Mouse (Mus musculus) ES-Bruce4 (cell line): ENCODE results near the gene Fmo6. TPM values are rescaled to one million over a fixed set of nuclear protein-coding genes. Genes with fewer than 3 reads are reported as not detected.

Experiments used
- H3K27ac ChIP-seq: 2 replicates; pipeline ENCODE4 v1.5.1; 2012; ENCODE audit warnings: low read length, inconsistent platforms; ENCODE audit not compliant: insufficient read depth
- H3K27me3 ChIP-seq: 2 replicates; pipeline ENCODE4 v1.6.1; 2012; ENCODE audit warnings: mild to moderate bottlenecking, low read length, inconsistent platforms; ENCODE audit not compliant: control insufficient read depth, poor library complexity, insufficient read depth, severe bottlenecking
- H3K36me3 ChIP-seq: 2 replicates; pipeline ENCODE4 v1.6.1; 2012; ENCODE audit warnings: inconsistent platforms, mild to moderate bottlenecking, low read length, moderate library complexity; ENCODE audit not compliant: control insufficient read depth, poor library complexity, insufficient read depth, severe bottlenecking
- H3K4me1 ChIP-seq: one replicate; pipeline ENCODE4 v1.8.1; 2011; ENCODE audit warnings: low read length; ENCODE audit not compliant: control insufficient read depth, insufficient read depth
- H3K4me3 ChIP-seq: 2 replicates; pipeline ENCODE4 v1.5.1; 2011; ENCODE audit warnings: low read depth, mild to moderate bottlenecking, low read length
- H3K9ac ChIP-seq: 2 replicates; pipeline ENCODE4 v1.6.1; 2012; ENCODE audit warnings: low read depth, mild to moderate bottlenecking, inconsistent platforms; ENCODE audit not compliant: poor library complexity, severe bottlenecking
- H3K9me3 ChIP-seq: replicated peaks from 2 replicates; pipeline ENCODE4 v1.6.1; 2012; ENCODE audit warnings: mild to moderate bottlenecking, low read length, inconsistent platforms; ENCODE audit not compliant: control insufficient read depth, poor library complexity, insufficient read depth, severe bottlenecking
- CTCF ChIP-seq: IDR thresholded peaks from one replicate; pipeline ENCODE4 v1.8.1; 2011; ENCODE audit warnings: low read depth, low read length
- EP300 ChIP-seq: IDR thresholded peaks from 2 replicates; pipeline ENCODE4 v1.6.1; 2011; ENCODE audit warnings: low read depth, low read length; ENCODE audit not compliant: insufficient read depth
- POLR2A ChIP-seq: IDR thresholded peaks from one replicate; pipeline ENCODE4 v1.8.1; 2011; ENCODE audit warnings: low read length; ENCODE audit not compliant: insufficient read depth
- polyA plus RNA-seq: library from polyadenylated mRNA; stranded (reverse); fragments of >200 nt; gene quantifications from 2 replicates; pipeline ENCODE4 v1.2.4, GENCODE M21; 2011; ENCODE audit warnings: low read depth; ENCODE audit not compliant: missing spikeins, insufficient read depth, insufficient read length

The Fmo6 gene
- polyA plus RNA-seq, 1 experiment, result not detected

DNA sequence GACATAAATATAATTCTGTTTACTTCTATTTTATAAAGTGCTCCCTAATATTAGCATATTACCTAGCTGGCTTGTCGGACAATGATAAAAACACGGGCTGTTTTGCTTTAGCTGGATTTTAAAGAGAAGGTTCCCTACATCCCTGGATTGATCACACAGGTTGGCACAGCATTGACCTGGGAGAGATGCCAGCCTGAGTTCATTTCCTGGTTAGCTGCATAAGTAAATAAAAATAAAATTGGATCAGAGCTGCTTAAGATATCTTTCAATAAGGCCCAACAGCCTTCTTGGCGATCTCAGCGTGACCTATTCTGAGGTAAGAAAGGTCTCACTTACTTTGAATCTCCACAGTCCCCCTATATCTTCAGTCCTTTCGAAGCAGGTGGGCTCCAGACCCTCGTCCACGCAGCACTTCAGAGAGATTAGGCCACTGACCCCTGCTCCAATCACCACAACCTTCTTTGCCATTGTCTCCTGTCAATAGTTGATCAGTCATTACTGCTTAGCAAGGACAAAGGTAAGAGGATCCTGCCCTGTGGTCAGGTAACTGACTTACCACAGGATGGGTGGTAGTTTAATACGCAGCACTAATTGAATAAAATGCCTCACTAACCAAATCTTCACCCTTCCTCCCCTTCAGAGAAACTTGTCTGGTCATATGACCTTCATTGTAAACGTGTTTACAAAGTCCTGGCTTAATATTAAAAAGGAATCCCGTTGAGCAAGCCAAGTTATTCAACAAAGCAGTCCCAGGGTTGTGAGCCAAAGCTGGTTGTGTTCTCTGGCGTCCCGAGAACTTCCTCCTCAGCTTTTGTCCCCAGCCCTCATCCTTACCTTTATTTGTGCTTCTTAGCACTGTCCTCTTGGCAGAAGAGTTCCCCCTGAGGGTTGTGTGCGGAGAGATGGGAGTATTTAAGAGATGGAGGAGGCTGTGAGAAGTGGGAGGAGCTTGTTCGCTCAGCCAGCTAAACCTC is 39.2 kb downstream of the Fmo6 start, which contains the start of gene Fmo2:
Gene Fmo2, minus strand, starts transcription at position 889 of the 974 bp plus-strand sequence.
- H3K4me3 ChIP-seq, result no peak within 1 kb of the TSS
- H3K36me3 ChIP-seq, result no peaks in the 10 kb centered on the region
- no peak within 1 kb of the TSS for H3K9ac ChIP-seq
- H3K4me1 ChIP-seq, result no peaks in the 10 kb centered on the region
- no peak for TF ChIP-seq EP300
- no peak for TF ChIP-seq CTCF
- no peak for TF ChIP-seq POLR2A
- no peak within 1 kb of the TSS for H3K27ac ChIP-seq
- H3K9me3 ChIP-seq, result no peaks in the 10 kb centered on the region
- H3K27me3 ChIP-seq, result no peaks in the 10 kb centered on the region

DNA sequence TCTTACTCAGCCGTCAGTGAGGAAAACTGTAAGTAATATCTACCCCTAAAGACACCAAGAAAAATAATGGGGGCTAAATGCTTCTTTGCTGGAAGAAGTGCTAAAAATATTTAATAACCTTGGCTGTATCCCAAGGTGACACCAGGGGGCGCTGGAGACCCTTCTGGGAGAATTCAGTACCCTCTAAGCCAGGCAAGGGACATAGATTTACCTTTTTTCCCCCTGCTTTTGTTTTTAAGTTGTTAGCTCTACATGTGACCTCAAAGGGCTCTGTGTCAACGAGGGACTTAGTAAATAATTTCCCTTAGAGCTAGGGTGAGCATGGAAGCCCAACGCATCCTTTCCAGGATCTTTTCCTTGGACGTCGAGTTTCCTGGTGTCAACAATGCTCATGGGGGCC is 41.4 kb downstream of the Fmo6 start:
- Histone ChIP-seq H3K27me3 (no peaks in the 10 kb centered on the region), H3K9ac (no peak overlapping the region), H3K9me3 (no peaks in the 10 kb centered on the region), H3K4me3 (no peak overlapping the region), H3K4me1 (no peaks in the 10 kb centered on the region), H3K27ac (no peak overlapping the region), H3K36me3 (no peaks in the 10 kb centered on the region)
- TF ChIP-seq POLR2A (no peak), CTCF (peak; percentile 50)

DNA sequence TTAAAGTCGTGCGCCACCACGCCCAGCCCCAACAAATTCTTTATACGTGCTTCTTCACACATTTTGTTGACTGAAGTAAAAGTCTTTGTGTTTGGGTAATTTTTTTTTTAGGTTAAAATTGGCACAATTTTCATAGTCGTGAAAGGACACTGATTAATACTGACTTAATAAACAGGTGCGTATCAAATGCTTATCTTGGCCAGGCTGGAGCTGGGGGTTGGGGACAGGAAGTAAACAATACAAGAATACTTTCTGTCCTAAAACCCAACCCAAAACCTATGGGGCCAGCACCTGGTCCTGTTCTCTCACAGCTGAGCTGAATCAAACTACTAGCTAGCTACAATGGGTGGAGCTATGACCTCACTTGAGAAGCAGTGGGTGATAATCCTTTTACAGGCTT is 44.3 kb downstream of the Fmo6 start:
- Histone ChIP-seq H3K36me3 (no peaks in the 10 kb centered on the region), H3K27me3 (no peaks in the 10 kb centered on the region), H3K27ac (no peak overlapping the region), H3K9me3 (no peaks in the 10 kb centered on the region), H3K4me3 (no peak overlapping the region), H3K4me1 (no peaks in the 10 kb centered on the region), H3K9ac (no peak overlapping the region)
- TF ChIP-seq EP300, result no peak
- no peak for TF ChIP-seq CTCF
- no peak for TF ChIP-seq POLR2A

DNA sequence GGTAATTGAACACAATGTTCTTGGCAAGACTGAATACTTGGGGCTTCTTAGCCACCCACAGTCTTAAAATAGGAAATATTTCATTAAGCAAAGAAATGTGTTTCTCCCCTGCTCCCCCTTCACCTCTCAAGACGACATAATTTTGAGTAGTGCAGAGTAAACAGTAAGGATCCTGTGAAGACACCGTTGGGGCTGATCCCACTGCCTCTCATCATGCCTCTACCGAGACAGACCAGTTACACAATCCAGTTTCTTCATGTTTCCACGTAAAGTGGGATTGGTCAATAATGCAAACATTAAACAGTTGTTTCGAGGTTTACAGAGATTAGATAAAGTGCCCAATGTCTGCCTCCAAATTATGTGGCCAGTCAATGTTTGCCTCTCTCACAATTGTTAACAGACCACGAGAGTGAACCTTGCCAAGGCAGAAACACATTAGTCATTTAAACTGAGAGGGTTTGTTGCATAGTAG is 45.3 kb downstream of the Fmo6 start:
- Histone ChIP-seq H3K36me3 (no peaks in the 10 kb centered on the region), H3K27me3 (no peaks in the 10 kb centered on the region), H3K9ac (no peak overlapping the region), H3K4me3 (no peak overlapping the region), H3K4me1 (no peaks in the 10 kb centered on the region), H3K9me3 (no peaks in the 10 kb centered on the region), H3K27ac (no peak overlapping the region)
- TF ChIP-seq CTCF, result no peak
- no peak for TF ChIP-seq EP300
- no peak for TF ChIP-seq POLR2A

DNA sequence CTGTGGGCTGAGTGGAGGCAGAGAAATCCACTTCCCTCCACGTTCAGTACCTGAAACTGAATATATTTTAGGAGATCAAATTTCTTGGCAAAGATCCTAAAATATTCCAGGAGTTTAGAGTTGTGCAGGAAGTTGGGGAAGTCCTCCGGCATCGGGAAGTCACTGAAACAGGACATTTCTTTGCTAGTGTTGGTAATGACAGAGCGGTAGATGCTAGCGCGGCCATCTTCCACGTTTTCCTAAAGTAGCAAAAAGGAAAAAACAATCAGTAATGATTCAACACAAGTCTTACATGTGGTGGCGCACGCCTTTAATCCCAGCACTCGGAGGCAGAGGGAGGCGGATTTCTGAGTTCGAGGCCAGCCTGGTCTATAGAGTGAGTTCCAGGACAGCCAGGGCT is 48.7 kb downstream of the Fmo6 start:
- no peaks in the 10 kb centered on the region for H3K27me3 ChIP-seq
- no peak for TF ChIP-seq CTCF
- no peak for TF ChIP-seq POLR2A
- TF ChIP-seq EP300, result no peak
- H3K9ac ChIP-seq, result no peak overlapping the region
- H3K4me1 ChIP-seq, result no peaks in the 10 kb centered on the region
- H3K9me3 ChIP-seq, result no peaks in the 10 kb centered on the region
- no peaks in the 10 kb centered on the region for H3K36me3 ChIP-seq
- H3K4me3 ChIP-seq, result no peak overlapping the region
- no peak overlapping the region for H3K27ac ChIP-seq

DNA sequence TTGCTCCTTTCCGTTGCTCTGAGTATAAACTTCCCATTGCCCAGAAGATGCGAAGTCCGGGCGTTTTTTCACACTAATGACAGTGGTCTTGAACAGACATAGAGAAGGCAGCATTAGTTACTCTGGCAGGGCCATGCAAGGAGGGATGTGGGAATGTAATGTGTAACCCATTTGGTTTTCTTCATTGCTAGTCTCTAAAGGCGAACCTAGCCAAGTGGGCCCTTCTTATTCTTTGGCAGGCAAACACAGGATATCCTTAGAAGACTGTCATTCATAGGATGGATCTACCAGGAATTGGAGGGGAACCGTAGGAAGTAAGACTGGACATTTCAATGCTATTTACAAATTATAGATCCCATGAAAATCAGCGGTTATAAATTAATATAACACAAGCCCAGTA is 49.7 kb downstream of the Fmo6 start:
- TF ChIP-seq EP300 (no peak), CTCF (no peak), POLR2A (no peak)
- Histone ChIP-seq H3K4me3 (no peak overlapping the region), H3K27me3 (no peaks in the 10 kb centered on the region), H3K9me3 (no peaks in the 10 kb centered on the region), H3K27ac (no peak overlapping the region), H3K36me3 (no peaks in the 10 kb centered on the region), H3K9ac (no peak overlapping the region), H3K4me1 (no peaks in the 10 kb centered on the region)
